Mouse (Mus musculus): ENCODE measurements at regions not wholly inside any gene's neighbourhood (a gene's known extent, or its start where the extent isn't known, plus 50 kb on each side); places are given as distances from the start of the nearest gene placed in this dataset.

DNA sequence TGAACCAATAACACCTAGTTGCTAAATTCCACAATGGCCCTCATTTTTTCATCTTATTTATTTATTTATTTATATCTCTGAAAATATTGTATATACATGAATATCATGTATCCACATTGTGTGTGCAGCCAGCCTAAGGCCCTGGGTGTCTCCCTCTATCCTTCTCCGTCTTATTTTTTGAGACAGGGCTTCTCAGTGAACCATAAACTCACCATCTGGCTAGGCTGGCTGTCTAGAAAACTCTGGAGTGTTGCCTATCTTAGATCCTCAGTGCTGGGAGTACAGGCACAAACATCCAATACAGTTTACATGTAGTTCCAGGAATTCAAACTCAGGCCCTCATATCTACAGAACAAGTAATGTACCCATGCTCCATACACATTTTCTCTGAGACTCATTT, 139.7 kb upstream of the Chrm2 start:
- Histone ChIP-seq H3K27me3 (replicated peaks; ENCODE audit: control insufficient read depth, insufficient read depth, low read length) (no peaks in the 10 kb centered on the region), H3K4me2 (ENCODE audit: low read length) (no peak overlapping the region), H3K4me1 (ENCODE audit: control insufficient read depth, insufficient read depth, low read depth, low read length) (no peaks in the 10 kb centered on the region), H3K9me3 (ENCODE audit: control insufficient read depth, low read length) (no peaks in the 10 kb centered on the region), H3K9ac (ENCODE audit: low read depth, low read length) (no peak overlapping the region), H3K27ac (ENCODE audit: low read depth, low read length) (no peak overlapping the region), H3K4me3 (ENCODE audit: low read length) (no peak overlapping the region), H3K36me3 (ENCODE audit: control insufficient read depth, insufficient read depth, low read length) (no peaks in the 10 kb centered on the region)
- no peak for ATAC-seq
- 73% methylated on average over 1 of the region's 1 CpGs for WGBS

DNA sequence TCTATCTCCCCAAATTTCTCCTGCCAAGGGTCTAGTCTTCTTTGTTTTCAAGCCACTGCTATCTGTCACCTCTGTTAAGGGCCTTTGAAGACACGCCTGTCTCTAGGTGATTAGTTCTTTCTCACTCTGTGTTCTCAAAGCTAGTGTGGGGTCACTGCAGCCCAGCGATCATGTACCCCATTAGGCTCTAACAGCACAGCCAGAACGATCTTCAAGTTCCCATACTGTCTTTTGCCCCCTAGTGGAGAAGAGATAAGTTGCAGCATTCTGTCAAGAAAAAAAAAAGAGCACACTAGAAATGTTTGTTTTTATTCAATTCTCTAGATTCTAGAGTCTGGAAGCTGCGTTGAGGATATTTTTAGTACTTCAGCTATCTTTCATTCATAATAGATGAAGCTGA, 138.8 kb upstream of the Chrm2 start:
- Histone ChIP-seq H3K9ac (ENCODE audit: low read depth, low read length) (no peak overlapping the region), H3K9me3 (ENCODE audit: control insufficient read depth, low read length) (no peaks in the 10 kb centered on the region), H3K4me3 (ENCODE audit: low read length) (no peak overlapping the region), H3K27ac (ENCODE audit: low read depth, low read length) (no peak overlapping the region), H3K4me1 (ENCODE audit: control insufficient read depth, insufficient read depth, low read depth, low read length) (no peaks in the 10 kb centered on the region), H3K36me3 (ENCODE audit: control insufficient read depth, insufficient read depth, low read length) (no peaks in the 10 kb centered on the region), H3K4me2 (ENCODE audit: low read length) (no peak overlapping the region), H3K27me3 (replicated peaks; ENCODE audit: control insufficient read depth, insufficient read depth, low read length) (no peaks in the 10 kb centered on the region)
- 34% methylated on average over 4 of the region's 4 CpGs for WGBS
- no peak for ATAC-seq

DNA sequence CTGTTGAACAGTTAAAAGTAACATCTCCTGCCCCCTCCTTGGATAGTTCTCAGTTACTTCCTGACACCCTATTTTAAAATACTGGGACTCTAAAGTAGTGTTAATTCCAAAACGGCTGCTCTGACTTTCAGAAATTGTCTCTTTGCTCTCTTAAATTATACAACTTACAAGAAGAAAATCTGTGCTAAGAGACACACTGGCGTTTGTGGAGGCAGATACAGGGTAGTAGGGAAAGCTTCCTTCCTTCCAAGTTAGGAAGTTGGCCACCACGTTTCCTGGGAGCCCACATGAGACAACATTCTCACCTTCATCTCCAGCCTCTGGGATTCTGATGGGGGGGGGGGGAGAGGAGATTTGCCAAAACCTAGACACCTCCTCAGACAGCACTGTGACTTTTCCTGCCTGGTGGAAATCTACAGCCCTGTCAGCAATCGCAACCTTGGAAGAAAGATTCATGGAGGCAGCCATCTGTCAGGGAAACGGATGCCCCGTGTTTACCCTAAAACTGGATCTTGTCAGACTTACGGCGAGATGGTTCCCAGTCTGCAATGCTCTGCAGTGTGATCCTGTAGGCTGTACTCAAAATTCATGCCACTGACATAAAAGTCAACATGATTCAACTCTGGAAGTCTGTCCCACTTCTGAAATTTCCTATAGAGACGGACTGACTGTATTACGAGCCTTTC, 121.0 kb upstream of the Chrm2 start:
- WGBS: 88% methylated on average over 10 of the region's 10 CpGs
- H3K4me2 ChIP-seq (ENCODE audit: low read length): no peak overlapping the region
- no peaks in the 10 kb centered on the region for H3K4me1 ChIP-seq (ENCODE audit: control insufficient read depth, insufficient read depth, low read depth, low read length)

DNA sequence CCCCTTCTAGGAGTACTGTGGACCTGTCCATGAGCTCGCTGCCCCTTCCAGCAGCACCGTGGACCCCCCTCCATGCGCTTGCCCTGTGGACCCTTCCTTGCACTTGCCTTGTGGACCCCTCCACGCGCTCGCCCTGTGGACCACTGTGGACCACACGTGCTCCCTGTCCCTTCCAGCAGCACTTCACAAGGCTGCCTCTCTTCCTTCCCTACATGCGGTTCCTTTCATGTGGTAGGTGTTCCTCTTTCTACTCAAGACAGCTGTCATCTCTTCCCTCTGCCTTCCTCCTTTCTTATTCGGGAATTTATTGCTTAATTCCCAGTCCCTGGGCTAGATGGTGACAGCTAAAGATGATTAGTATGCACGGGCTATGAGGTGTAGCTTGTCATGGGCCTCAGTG, 101.2 kb upstream of the Chrm2 start:
- no peaks in the 10 kb centered on the region for H3K4me1 ChIP-seq (ENCODE audit: control insufficient read depth, insufficient read depth, low read depth, low read length)
- no peak overlapping the region for H3K9ac ChIP-seq (ENCODE audit: low read depth, low read length)
- WGBS: 78% methylated on average over 10 of the region's 10 CpGs
- H3K9me3 ChIP-seq (ENCODE audit: control insufficient read depth, low read length): no peaks in the 10 kb centered on the region
- no peak overlapping the region for H3K27ac ChIP-seq (ENCODE audit: low read depth, low read length)
- no peaks in the 10 kb centered on the region for H3K27me3 ChIP-seq (replicated peaks; ENCODE audit: control insufficient read depth, insufficient read depth, low read length)
- H3K4me3 ChIP-seq (ENCODE audit: low read length): no peak overlapping the region
- no peaks in the 10 kb centered on the region for H3K36me3 ChIP-seq (ENCODE audit: control insufficient read depth, insufficient read depth, low read length)
- no peak overlapping the region for H3K4me2 ChIP-seq (ENCODE audit: low read length)
- ATAC-seq: no peak

More for the DNA sequence above, 121.0 kb upstream of the Chrm2 start:
- no peak for ATAC-seq
- no peak overlapping the region for H3K4me3 ChIP-seq (ENCODE audit: low read length)
- H3K9me3 ChIP-seq (ENCODE audit: control insufficient read depth, low read length): no peaks in the 10 kb centered on the region
- H3K9ac ChIP-seq (ENCODE audit: low read depth, low read length): no peak overlapping the region
- no peaks in the 10 kb centered on the region for H3K27me3 ChIP-seq (replicated peaks; ENCODE audit: control insufficient read depth, insufficient read depth, low read length)
- H3K36me3 ChIP-seq (ENCODE audit: control insufficient read depth, insufficient read depth, low read length): no peaks in the 10 kb centered on the region
- no peak overlapping the region for H3K27ac ChIP-seq (ENCODE audit: low read depth, low read length)

DNA sequence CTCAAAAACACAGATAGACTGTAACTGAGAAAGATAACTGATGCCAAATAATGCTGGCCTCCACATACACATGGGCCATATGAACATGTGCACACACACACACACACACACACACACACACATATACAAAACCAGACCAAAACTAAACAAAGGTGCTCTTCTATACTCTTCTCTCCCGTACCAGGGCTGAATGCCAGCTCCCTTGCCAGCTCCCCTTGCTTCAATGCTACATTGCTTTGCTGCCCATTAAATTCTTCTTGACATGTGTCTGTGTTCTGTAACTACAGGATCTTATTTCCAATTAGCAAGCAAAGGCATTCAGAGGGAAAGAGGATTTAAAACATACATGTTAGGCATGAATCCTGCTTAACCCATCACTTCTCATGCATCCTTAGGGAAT, 74.3 kb upstream of the Chrm2 start:
- 45% methylated on average over 1 of the region's 1 CpGs for WGBS
- H3K4me1 ChIP-seq (ENCODE audit: control insufficient read depth, insufficient read depth, low read depth, low read length): no peaks in the 10 kb centered on the region
- H3K36me3 ChIP-seq (ENCODE audit: control insufficient read depth, insufficient read depth, low read length): no peaks in the 10 kb centered on the region
- no peak for ATAC-seq
- no peaks in the 10 kb centered on the region for H3K9me3 ChIP-seq (ENCODE audit: control insufficient read depth, low read length)
- H3K4me2 ChIP-seq (ENCODE audit: low read length): no peak overlapping the region
- H3K9ac ChIP-seq (ENCODE audit: low read depth, low read length): no peak overlapping the region
- no peak overlapping the region for H3K4me3 ChIP-seq (ENCODE audit: low read length)
- no peaks in the 10 kb centered on the region for H3K27me3 ChIP-seq (replicated peaks; ENCODE audit: control insufficient read depth, insufficient read depth, low read length)
- H3K27ac ChIP-seq (ENCODE audit: low read depth, low read length): no peak overlapping the region

Measured in hindbrain, embryonic 16.5 days (tissue).